Mouse (Mus musculus): Measurements from ENCODE around the gene Rassf9. TPM values are rescaled to one million over a fixed set of nuclear protein-coding genes. Genes with fewer than 3 reads are reported as not detected.

Gene Rassf9
- polyA plus RNA-seq (2014; fragmentation: Illumina TruSeq; extraction: RNeasy Lipid Tissue Mini Kit (QIAGEN cat#74804); ENCODE audit: low read depth, low replicate concordance) = 29.9 TPM

DNA sequence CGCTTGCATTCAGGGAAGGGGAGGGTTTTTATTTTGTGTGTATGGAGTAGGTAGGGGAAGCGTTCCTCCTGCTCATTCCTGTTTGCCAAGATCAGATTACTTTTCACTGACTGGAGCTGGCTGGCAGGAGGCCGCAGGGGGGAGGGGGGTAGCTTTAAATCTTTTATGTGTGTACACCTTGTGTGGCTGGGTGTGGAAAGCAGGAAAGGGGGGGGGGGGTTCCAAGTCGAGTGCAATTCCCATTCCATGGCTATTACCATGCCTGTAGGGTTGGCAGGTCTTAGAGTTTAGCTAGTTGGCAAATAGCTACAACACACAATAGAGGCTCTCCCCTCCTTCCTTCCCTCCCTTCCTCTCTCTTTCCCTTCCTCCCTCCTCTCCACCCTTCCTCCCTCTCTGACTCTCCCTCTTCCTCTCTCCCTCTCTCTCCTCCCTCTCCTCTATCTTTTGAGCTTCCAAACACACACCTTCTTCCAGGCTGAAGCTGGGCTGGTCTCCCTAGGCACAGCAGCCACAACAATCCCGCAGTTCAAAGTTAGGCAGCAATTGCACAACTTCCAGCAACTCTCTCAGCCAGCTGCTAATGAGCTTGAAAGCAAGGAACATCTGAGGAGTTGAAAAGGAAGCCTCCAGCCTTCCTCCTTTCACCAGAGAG, at the start of gene Rassf9:
Rassf9 (plus strand) TSS at position 416 of the 655 bp plus-strand sequence.

GRCm38 (mm10) chr10:102490386-102490785, 21.6 kb upstream of the Rassf9 start, which contains the start of gene Nts:
Gene Nts, minus strand, starts transcription at chr10:102490486.

Other genes with a start within 250 kb of the Rassf9 start
- not detected for gene Nts, start 21.7 kb upstream of the Rassf9 start, polyA plus RNA-seq (2014; fragmentation: Illumina TruSeq; extraction: RNeasy Lipid Tissue Mini Kit (QIAGEN cat#74804); ENCODE audit: low read depth, low replicate concordance)

Data from testis, adult 10 weeks (tissue).